Mouse (Mus musculus) midbrain, embryonic 14.5 days (tissue): ENCODE data around the gene Dmtf1. TPM values are rescaled to one million over a fixed set of nuclear protein-coding genes. Genes with fewer than 3 reads are reported as not detected.

Source experiments
- ATAC-seq: fragments of 200-750 bp; cut with Nextera tagmentation; 2 replicates; pipeline ENCODE4 v1.8.0; 2017; ENCODE audit warnings: moderate number of reproducible peaks, moderate library complexity; ENCODE audit not compliant: low FRiP score, low TSS enrichment
- DNase-seq: peaks from one replicate; pipeline ENCODE4 v3.0.0-alpha.2; 2015
- H3K27ac ChIP-seq: fragments of 300-500 bp; sonication (generic); replicated peaks from 2 replicates; pipeline ENCODE4 v1.5.1; 2014; ENCODE audit warnings: mild to moderate bottlenecking, low read depth, low read length, moderate library complexity
- H3K27me3 ChIP-seq: fragments of 300-500 bp; sonication (generic); 2 replicates; pipeline ENCODE4 v1.6.1; 2014; ENCODE audit warnings: low read length, control low read depth, mixed read lengths; ENCODE audit not compliant: control insufficient read depth, insufficient read depth
- H3K36me3 ChIP-seq: fragments of 300-500 bp; sonication (generic); 2 replicates; pipeline ENCODE4 v1.6.1; 2014; ENCODE audit warnings: low read length, control low read depth; ENCODE audit not compliant: control insufficient read depth, insufficient read depth
- H3K4me1 ChIP-seq: fragments of 300-500 bp; sonication (generic); 2 replicates; pipeline ENCODE4 v1.6.1; 2014; ENCODE audit warnings: mild to moderate bottlenecking, antibody characterized with exemption, low read length, control low read depth; ENCODE audit not compliant: control insufficient read depth, insufficient read depth
- H3K4me2 ChIP-seq: fragments of 300-500 bp; sonication (generic); 2 replicates; pipeline ENCODE4 v1.6.1; 2014; ENCODE audit warnings: mild to moderate bottlenecking, low read length, moderate library complexity
- H3K4me3 ChIP-seq: fragments of 300-500 bp; sonication (generic); replicated peaks from 2 replicates; pipeline ENCODE4 v1.5.1; 2014; ENCODE audit warnings: low read depth, low read length
- H3K9ac ChIP-seq: fragments of 300-500 bp; sonication (generic); replicated peaks from 2 replicates; pipeline ENCODE4 v1.6.1; 2014; ENCODE audit warnings: mild to moderate bottlenecking, low read length, moderate library complexity
- H3K9me3 ChIP-seq: fragments of 300-500 bp; sonication (generic); 2 replicates; pipeline ENCODE4 v1.6.1; 2016; ENCODE audit warnings: low read length, control low read depth, mixed read lengths; ENCODE audit not compliant: control insufficient read depth
- WGBS: fragments of 180-500 bp; shearing (Covaris S2); extraction: QIAGEN DNeasy Blood & Tissue Kit; methylation state at CpG from one replicate; pipeline ENCODE4 v1.1.7; 2014; 5-methylcytosine and 5-hydroxymethylcytosine counted together
- polyA plus RNA-seq: library from polyadenylated mRNA; unstranded; fragments of >200 nt; fragmentation: Nextera tagmentation; extraction: Ambion mirVana; gene quantifications from 2 replicates; pipeline ENCODE4 v1.2.1, GENCODE M21; 2014

Gene Dmtf1
- polyA plus RNA-seq, 1 experiment from 2014 or later, result 72.8 TPM

GRCm38 (mm10) chr5:9160831-9161455 is 633 bp downstream of the Dmtf1 start:
- no peaks in the 10 kb centered on the region for H3K36me3 ChIP-seq
- peak overlapping the region; percentile 97 for H3K9ac ChIP-seq
- H3K4me2 ChIP-seq, result peak overlapping the region; percentile 74
- H3K4me3 ChIP-seq, result peak overlapping the region; percentile 88
- H3K9me3 ChIP-seq, result no peaks in the 10 kb centered on the region
- peaks cover 12% of the 10 kb centered on the region; the same call in 1 of the 2 replicates for H3K4me1 ChIP-seq
- H3K27me3 ChIP-seq, result no peaks in the 10 kb centered on the region
- WGBS, result under 1% methylated on average over 55 of the region's 55 CpGs
- ATAC-seq (peak; percentile 82), DNase-seq (no peak)
- H3K27ac ChIP-seq, result peak overlapping the region; percentile 99

- Histone ChIP-seq H3K36me3 (no peaks in the 10 kb centered on the region), H3K4me2 (no peak overlapping the region), H3K4me3 (no peak overlapping the region), H3K9ac (no peak overlapping the region), H3K4me1 (peaks cover 9% of the 10 kb centered on the region; the same call in 1 of the 2 replicates), H3K27me3 (no peaks in the 10 kb centered on the region), H3K27ac (no peak overlapping the region), H3K9me3 (no peaks in the 10 kb centered on the region)
- DNase-seq, result no peak
- ATAC-seq, result no peak
- 83% methylated on average over 1 of the region's 1 CpGs for WGBS
Observed at GRCm38 (mm10) chr5:9157336-9157735, 4.2 kb downstream of the Dmtf1 start.

- H3K27ac ChIP-seq, result no peak overlapping the region
- H3K4me1 ChIP-seq, result peaks cover 6% of the 10 kb centered on the region; the same call in 1 of the 2 replicates
- no peak overlapping the region for H3K4me3 ChIP-seq
- H3K27me3 ChIP-seq, result no peaks in the 10 kb centered on the region
- no peak for DNase-seq
- no peak for ATAC-seq
- H3K36me3 ChIP-seq, result no peaks in the 10 kb centered on the region
- no peak overlapping the region for H3K4me2 ChIP-seq
- H3K9ac ChIP-seq, result no peak overlapping the region
- H3K9me3 ChIP-seq, result no peaks in the 10 kb centered on the region
Observed at GRCm38 (mm10) chr5:9156746-9157145, 4.8 kb downstream of the Dmtf1 start.

- Histone ChIP-seq H3K4me2 (no peak overlapping the region), H3K9ac (no peak overlapping the region), H3K4me3 (no peak overlapping the region), H3K36me3 (peaks cover 34% of the 10 kb centered on the region), H3K27me3 (no peaks in the 10 kb centered on the region), H3K4me1 (no peaks in the 10 kb centered on the region), H3K9me3 (no peaks in the 10 kb centered on the region), H3K27ac (no peak overlapping the region)
- ATAC-seq (no peak), DNase-seq (no peak)
- WGBS, result 94% methylated on average over 8 of the region's 8 CpGs
Observed at GRCm38 (mm10) chr5:9149273-9149850, 12.2 kb downstream of the Dmtf1 start.

GRCm38 (mm10) chr5:9142376-9142775 is 19.2 kb downstream of the Dmtf1 start:
- no peak overlapping the region for H3K27ac ChIP-seq
- no peak overlapping the region for H3K9ac ChIP-seq
- ATAC-seq, result no peak
- 94% methylated on average over 6 of the region's 6 CpGs for WGBS
- peaks cover 40% of the 10 kb centered on the region for H3K36me3 ChIP-seq
- H3K4me3 ChIP-seq, result no peak overlapping the region
- H3K27me3 ChIP-seq, result no peaks in the 10 kb centered on the region
- DNase-seq, result no peak
- no peaks in the 10 kb centered on the region for H3K4me1 ChIP-seq
- H3K4me2 ChIP-seq, result no peak overlapping the region
- no peaks in the 10 kb centered on the region for H3K9me3 ChIP-seq

- no peak overlapping the region for H3K9ac ChIP-seq
- no peaks in the 10 kb centered on the region for H3K9me3 ChIP-seq
- no peak for DNase-seq
- H3K4me2 ChIP-seq, result no peak overlapping the region
- H3K4me3 ChIP-seq, result no peak overlapping the region
- no peak overlapping the region for H3K27ac ChIP-seq
- no peaks in the 10 kb centered on the region for H3K27me3 ChIP-seq
- H3K36me3 ChIP-seq, result peaks cover 48% of the 10 kb centered on the region
- WGBS, result 92% methylated on average over 8 of the region's 8 CpGs
- no peaks in the 10 kb centered on the region for H3K4me1 ChIP-seq
- ATAC-seq, result no peak
Observed at GRCm38 (mm10) chr5:9140724-9141123, 20.9 kb downstream of the Dmtf1 start.

- 95% methylated on average over 3 of the region's 3 CpGs for WGBS
- no peak overlapping the region for H3K9ac ChIP-seq
Observed at GRCm38 (mm10) chr5:9135588-9135987, 26.0 kb downstream of the Dmtf1 start.

GRCm38 (mm10) chr5:9131786-9132185 is 29.8 kb downstream of the Dmtf1 start:
- H3K9ac ChIP-seq, result no peak overlapping the region
- H3K27ac ChIP-seq, result no peak overlapping the region
- no peak for DNase-seq
- H3K4me3 ChIP-seq, result no peak overlapping the region
- no peaks in the 10 kb centered on the region for H3K4me1 ChIP-seq
- H3K4me2 ChIP-seq, result no peak overlapping the region
- peaks cover 69% of the 10 kb centered on the region for H3K36me3 ChIP-seq
- no peaks in the 10 kb centered on the region for H3K9me3 ChIP-seq
- no peak for ATAC-seq
- 85% methylated on average over 7 of the region's 7 CpGs for WGBS
- H3K27me3 ChIP-seq, result no peaks in the 10 kb centered on the region

More at GRCm38 (mm10) chr5:9135588-9135987, 26.0 kb downstream of the Dmtf1 start:
- ATAC-seq (no peak), DNase-seq (no peak)
- Histone ChIP-seq H3K27me3 (no peaks in the 10 kb centered on the region), H3K27ac (no peak overlapping the region), H3K4me1 (no peaks in the 10 kb centered on the region), H3K36me3 (peaks cover 56% of the 10 kb centered on the region), H3K9me3 (no peaks in the 10 kb centered on the region), H3K4me3 (no peak overlapping the region), H3K4me2 (no peak overlapping the region)

- Histone ChIP-seq H3K9me3 (no peaks in the 10 kb centered on the region), H3K27ac (no peak overlapping the region), H3K4me1 (no peaks in the 10 kb centered on the region), H3K27me3 (no peaks in the 10 kb centered on the region), H3K4me3 (no peak overlapping the region), H3K9ac (no peak overlapping the region), H3K4me2 (no peak overlapping the region), H3K36me3 (peaks cover 69% of the 10 kb centered on the region)
- 95% methylated on average over 12 of the region's 12 CpGs for WGBS
- no peak for ATAC-seq
- DNase-seq, result no peak
Observed at GRCm38 (mm10) chr5:9128566-9128965, 33.0 kb downstream of the Dmtf1 start.
